Mouse (Mus musculus): ENCODE data around the gene Grrp1. TPM values are rescaled to one million over a fixed set of nuclear protein-coding genes. Genes with fewer than 3 reads are reported as not detected.
"Not testable (repeated sequence)": the region's sequence is repeated elsewhere in the genome, so short reads cannot be mapped to it uniquely, and the experiment has no call there.

Gene Grrp1
- polyA plus RNA-seq, 1 experiment from 2014 or later, result 12.1 TPM

DNA sequence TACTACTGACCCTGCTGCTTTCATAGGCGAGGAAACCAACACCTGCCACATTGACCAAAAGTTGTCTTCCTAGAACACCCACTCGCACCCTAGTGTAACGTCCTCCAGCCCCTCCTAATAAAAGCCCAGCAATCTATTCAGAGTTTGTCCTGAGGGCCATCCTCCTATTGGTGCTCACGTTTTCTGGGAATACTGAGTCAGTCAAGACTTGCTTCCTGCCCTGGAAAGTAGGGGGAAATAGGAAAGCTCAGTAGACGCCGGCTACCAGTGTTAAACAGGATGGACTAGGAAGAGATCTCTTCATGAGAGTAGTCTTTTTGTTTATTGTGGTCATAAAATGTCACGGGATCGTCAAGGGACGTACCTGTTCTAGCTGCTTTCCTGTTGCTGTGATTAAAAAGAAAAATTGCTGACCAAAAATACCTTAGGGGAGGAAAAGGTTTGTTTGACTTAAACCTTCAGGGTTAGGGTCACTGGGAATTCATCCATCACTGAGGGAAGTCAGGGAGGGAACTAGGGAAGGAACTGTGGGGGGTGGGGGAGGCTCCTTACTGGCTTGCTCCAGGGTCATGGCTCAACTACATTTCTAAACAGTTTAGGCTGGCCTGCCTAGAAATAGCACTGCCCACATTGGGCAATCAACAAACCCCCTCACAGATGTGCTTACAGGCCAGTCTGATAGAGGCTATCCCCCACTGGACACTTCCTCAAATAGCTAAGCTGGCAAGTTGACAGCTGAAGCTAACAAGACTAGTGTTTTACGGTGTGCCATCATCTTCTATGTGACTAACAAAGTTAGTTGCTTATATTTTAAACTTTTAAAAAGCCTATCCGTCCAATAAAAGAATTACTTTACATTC is 34.7 kb upstream of the Grrp1 start:
- H3K9ac ChIP-seq, result peak overlapping the region; percentile 95
- no peak for ATAC-seq (replicated peaks; ENCODE audit: low FRiP score)
- peak overlapping the region; percentile 94 for H3K4me2 ChIP-seq
- H3K27me3 ChIP-seq, result peaks cover 15% of the 10 kb centered on the region
- H3K27ac ChIP-seq, result peak overlapping the region; percentile 100
- WGBS, result 13% methylated on average over 11 of the region's 11 CpGs
- H3K4me1 ChIP-seq, result peaks cover 33% of the 10 kb centered on the region
- peak overlapping the region; percentile 81 for H3K4me3 ChIP-seq (replicated peaks)
- H3K36me3 ChIP-seq, result peaks cover 15% of the 10 kb centered on the region
- H3K9me3 ChIP-seq (replicated peaks), result no peaks in the 10 kb centered on the region

- WGBS, result under 1% methylated on average over 43 of the region's 43 CpGs
- Histone ChIP-seq H3K9ac (peak within 1 kb of the TSS; percentile 95), H3K9me3 (replicated peaks) (no peaks in the 10 kb centered on the region), H3K36me3 (peaks cover 25% of the 10 kb centered on the region), H3K27me3 (peaks cover 5% of the 10 kb centered on the region), H3K4me2 (peak within 1 kb of the TSS; percentile 94), H3K4me3 (replicated peaks) (peak within 1 kb of the TSS; percentile 81), H3K27ac (peak within 1 kb of the TSS; percentile 100), H3K4me1 (peaks cover 33% of the 10 kb centered on the region)
- peak; percentile 86 for ATAC-seq (replicated peaks; ENCODE audit: low FRiP score)
Measured at GRCm38 (mm10) chr4:134287575-134288025, 33.7 kb upstream of the Grrp1 start, which contains the start of gene Pdik1l. Gene Pdik1l, minus strand, starts transcription at chr4:134287895.

DNA sequence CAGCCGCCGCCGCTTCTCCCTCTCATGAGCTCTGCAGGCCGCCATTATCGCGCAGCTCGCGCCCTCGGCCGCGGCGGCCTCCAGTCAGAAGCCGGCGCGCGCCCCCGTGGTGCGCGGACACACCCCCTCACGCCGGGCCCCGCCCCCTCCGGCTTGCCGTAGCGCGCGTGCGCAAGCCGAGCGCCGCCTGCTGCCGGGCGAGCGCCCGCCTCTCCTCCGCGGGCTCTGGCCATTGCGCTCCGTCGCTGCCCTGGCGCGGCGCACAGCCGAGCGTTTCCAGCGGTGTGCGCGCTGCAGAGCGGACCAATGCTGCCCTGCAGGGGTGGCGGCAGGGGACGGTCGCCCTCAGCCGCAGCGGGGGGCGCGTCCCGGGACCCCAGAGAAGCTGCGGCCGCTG is 33.3 kb upstream of the Grrp1 start:
- H3K27ac ChIP-seq, result peak overlapping the region; percentile 100
- peak overlapping the region; percentile 94 for H3K4me2 ChIP-seq
- peaks cover under 1% of the 10 kb centered on the region for H3K27me3 ChIP-seq
- peak; percentile 95 for ATAC-seq (replicated peaks; ENCODE audit: low FRiP score)
- H3K9me3 ChIP-seq (replicated peaks), result no peaks in the 10 kb centered on the region
- WGBS, result under 1% methylated on average over 45 of the region's 59 CpGs
- peak overlapping the region; percentile 81 for H3K4me3 ChIP-seq (replicated peaks)
- peaks cover 32% of the 10 kb centered on the region for H3K4me1 ChIP-seq
- peak overlapping the region; percentile 95 for H3K9ac ChIP-seq
- H3K36me3 ChIP-seq, result peaks cover 30% of the 10 kb centered on the region

DNA sequence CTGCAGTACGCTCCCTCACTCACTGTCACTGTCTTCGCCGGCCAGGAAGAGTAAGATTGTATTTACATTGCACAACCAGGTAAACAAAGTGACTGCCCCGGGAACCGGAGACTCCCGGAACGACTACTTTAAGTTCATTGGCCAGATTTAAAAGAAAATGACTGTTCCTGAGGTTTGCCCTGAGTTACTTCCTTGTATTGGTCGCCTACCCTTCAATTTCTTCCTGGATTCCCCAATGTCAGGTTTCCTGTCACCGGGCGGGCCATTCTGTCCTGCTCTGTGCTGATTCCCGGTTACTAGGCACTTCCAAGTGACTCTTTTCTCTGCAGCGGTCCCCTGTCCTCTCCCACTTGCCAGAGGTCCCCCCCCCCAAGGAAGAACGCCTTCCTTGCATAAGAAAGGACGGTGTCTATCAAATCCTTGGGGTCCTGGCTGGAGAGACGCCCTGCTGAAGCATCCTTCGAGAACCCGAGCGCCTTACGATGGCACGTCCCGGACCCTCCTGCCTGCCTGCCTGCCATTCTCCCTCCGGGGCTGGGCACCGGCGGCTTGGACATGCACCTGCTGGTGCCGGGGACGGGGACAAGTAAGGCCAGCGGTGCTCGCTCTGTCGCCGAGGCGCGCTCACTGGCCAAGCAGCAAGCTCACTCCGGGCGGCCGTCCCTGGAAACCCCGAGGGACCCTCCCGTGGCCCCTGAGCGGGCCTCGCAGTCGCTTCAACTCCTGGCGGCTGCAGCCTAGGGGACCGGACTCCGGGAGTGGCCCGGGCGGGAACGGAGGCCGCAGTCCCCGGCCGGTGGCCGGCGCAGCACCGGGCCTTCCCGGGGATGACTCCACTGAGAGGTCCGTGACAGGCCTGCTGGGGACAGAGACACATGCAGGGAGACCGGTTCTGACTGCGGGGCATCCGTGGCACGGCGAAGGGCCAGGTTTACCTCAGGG is 32.6 kb upstream of the Grrp1 start:
- WGBS, result 1% methylated on average over 58 of the region's 59 CpGs
- Histone ChIP-seq H3K9me3 (replicated peaks) (no peaks in the 10 kb centered on the region), H3K4me3 (replicated peaks) (peak overlapping the region; percentile 81), H3K4me2 (peak overlapping the region; percentile 94), H3K27me3 (no peaks in the 10 kb centered on the region), H3K4me1 (peaks cover 27% of the 10 kb centered on the region), H3K27ac (peak overlapping the region; percentile 100), H3K9ac (peak overlapping the region; percentile 94), H3K36me3 (peaks cover 35% of the 10 kb centered on the region)
- ATAC-seq (replicated peaks; ENCODE audit: low FRiP score), result peak; percentile 37

GRCm38 (mm10) chr4:134284942-134285341 is 31.0 kb upstream of the Grrp1 start:
- Histone ChIP-seq H3K4me3 (replicated peaks) (no peak overlapping the region), H3K4me1 (peaks cover 27% of the 10 kb centered on the region), H3K27me3 (no peaks in the 10 kb centered on the region), H3K27ac (no peak overlapping the region), H3K9me3 (replicated peaks) (no peaks in the 10 kb centered on the region), H3K4me2 (no peak overlapping the region), H3K9ac (no peak overlapping the region), H3K36me3 (peaks cover 50% of the 10 kb centered on the region)
- no peak for ATAC-seq (replicated peaks; ENCODE audit: low FRiP score)
- 90% methylated on average over 2 of the region's 2 CpGs for WGBS

DNA sequence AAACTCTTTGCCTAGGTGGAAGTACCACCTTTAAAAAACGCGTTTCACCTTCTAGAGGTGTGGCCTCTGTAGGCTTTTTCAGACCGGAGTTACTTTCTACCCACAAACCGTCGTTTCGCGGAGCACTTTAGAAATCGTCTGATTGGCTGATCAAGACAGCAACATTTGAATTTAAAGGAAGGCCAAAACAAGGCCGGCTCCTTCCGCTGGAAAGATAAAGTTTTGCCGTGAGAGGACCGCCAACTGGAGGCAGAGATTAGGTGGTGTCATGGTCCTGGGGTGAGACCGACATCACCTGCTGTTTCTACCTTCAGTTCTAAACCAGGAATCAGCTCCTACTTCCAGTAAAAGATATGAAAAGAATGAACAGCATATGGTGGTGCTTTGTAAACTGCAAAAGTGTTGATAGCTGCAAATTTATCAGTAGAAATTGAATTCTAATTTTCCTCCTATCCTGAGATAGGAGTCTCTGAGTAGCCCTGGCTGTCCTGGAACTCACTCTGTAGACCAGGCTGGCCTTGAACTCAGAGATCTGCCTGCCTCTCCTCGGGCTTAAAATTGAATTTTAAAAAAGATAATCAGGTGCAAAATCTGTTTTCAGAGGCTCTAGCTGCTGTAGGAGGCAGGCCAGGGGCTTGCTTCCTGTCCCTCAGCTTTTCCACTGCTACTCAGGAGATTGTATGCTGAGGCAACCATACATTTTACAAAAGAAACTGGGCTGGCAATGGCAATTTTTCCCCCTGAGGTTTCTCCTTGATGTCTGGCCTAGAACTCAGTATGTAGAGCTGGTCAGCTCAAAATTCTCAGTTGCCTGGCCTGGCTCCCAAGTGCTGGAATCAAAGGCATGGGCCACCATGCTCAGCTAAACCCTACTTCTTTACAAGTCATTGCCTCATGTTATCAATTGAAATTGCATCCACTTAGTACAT is 19.8 kb upstream of the Grrp1 start:
- no peak overlapping the region; the same call in 1 of the 2 replicates for H3K9ac ChIP-seq
- WGBS, result 7% methylated on average over 14 of the region's 14 CpGs

DNA sequence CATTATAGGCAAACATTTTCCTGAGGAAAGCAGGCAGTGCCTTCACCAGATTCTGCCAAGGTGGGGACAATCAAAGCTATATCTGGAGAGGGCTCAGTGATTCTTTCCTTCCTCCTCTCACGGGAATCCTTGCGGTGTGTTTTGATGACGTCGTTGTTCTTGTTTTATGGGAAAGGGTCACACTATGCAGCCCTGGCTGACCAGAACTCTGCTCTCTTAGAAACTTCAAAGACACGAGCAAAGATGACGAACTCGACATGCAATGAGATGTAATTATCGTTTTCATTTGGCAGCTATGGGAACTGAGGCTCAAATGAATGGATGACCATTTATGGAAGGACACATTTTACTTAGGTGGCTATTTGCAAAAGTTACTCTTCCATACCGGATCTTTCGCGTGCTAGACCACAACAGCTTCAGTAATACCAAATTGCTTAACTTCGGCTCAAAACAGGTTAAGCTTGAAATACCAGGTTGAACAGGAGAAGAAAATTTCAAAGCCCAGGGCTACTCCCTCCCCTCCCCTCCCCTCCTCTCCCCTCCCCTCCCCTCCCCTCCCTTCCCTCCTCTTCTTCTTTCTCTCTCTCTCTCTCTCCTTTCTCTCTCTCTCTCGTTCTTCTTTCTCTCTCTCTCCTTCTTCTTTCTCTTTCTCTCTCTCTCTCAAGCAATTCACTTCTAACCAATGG is 19.0 kb upstream of the Grrp1 start:
- ATAC-seq (replicated peaks; ENCODE audit: low FRiP score), result no peak
- peaks cover 24% of the 10 kb centered on the region for H3K36me3 ChIP-seq
- H3K27me3 ChIP-seq, result no peaks in the 10 kb centered on the region
- H3K9me3 ChIP-seq (replicated peaks), result no peaks in the 10 kb centered on the region
- peak overlapping the region; percentile 46 for H3K27ac ChIP-seq
- peak overlapping the region; percentile 25 for H3K4me3 ChIP-seq (replicated peaks)
- H3K9ac ChIP-seq, result no peak overlapping the region; the same call in 1 of the 2 replicates
- H3K4me2 ChIP-seq, result peak overlapping the region; percentile 53
- H3K4me1 ChIP-seq, result peaks cover 10% of the 10 kb centered on the region
- 13% methylated on average over 13 of the region's 13 CpGs for WGBS

More for the DNA sequence above, 19.8 kb upstream of the Grrp1 start:
- no peak for ATAC-seq (replicated peaks; ENCODE audit: low FRiP score)
- H3K4me3 ChIP-seq (replicated peaks), result peak overlapping the region; percentile 25
- no peaks in the 10 kb centered on the region for H3K9me3 ChIP-seq (replicated peaks)
- H3K4me2 ChIP-seq, result peak overlapping the region; percentile 53
- 0 out of 2 replicates have a peak overlapping the region, but pooled peaks have one; percentile 3 for H3K27ac ChIP-seq
- H3K27me3 ChIP-seq, result no peaks in the 10 kb centered on the region
- peaks cover 31% of the 10 kb centered on the region for H3K36me3 ChIP-seq
- peaks cover 10% of the 10 kb centered on the region for H3K4me1 ChIP-seq

GRCm38 (mm10) chr4:134271979-134272378 is 18.1 kb upstream of the Grrp1 start:
- WGBS, result 85% methylated on average over 7 of the region's 7 CpGs
- no peaks in the 10 kb centered on the region for H3K9me3 ChIP-seq (replicated peaks)
- ATAC-seq (replicated peaks; ENCODE audit: low FRiP score), result no peak
- no peak overlapping the region for H3K27ac ChIP-seq
- no peak overlapping the region for H3K9ac ChIP-seq
- no peaks in the 10 kb centered on the region for H3K27me3 ChIP-seq
- peaks cover 10% of the 10 kb centered on the region for H3K4me1 ChIP-seq
- H3K4me2 ChIP-seq, result no peak overlapping the region
- H3K4me3 ChIP-seq (replicated peaks), result no peak overlapping the region
- H3K36me3 ChIP-seq, result peaks cover 15% of the 10 kb centered on the region

GRCm38 (mm10) chr4:134269622-134270021 is 15.7 kb upstream of the Grrp1 start:
- not testable (repeated sequence) for H3K4me2 ChIP-seq; H3K9me3 ChIP-seq (replicated peaks); H3K4me3 ChIP-seq (replicated peaks); H3K9ac ChIP-seq; ATAC-seq (replicated peaks; ENCODE audit: low FRiP score); H3K27me3 ChIP-seq; H3K36me3 ChIP-seq; H3K27ac ChIP-seq
- H3K4me1 ChIP-seq, result peaks cover 23% of the 10 kb centered on the region

DNA sequence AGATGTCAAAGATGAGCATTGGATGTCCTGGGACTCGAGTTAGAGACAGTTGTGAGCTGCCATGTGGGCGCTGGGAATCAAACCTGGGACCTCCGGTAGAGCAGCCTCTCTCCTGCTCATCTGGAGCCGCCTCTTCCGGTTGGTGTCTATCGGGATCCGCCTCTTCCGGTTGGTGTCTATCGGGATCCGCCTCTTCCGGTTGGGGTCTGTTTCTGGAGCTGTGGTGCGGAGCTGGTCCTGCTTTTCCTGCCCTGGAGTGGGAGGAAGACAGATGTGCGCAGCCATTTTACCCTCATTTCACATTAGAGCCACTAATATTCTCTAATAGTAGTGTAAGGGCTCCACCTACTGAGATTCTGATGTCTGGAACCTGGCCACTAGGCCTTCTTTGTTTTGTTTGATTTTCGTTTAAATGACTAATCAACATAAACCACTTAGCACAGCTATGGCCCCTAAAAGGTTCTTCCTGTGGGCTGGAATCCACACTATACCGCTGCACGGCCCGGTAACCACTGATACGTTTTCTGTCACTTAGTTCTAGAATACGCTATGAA is 14.3 kb upstream of the Grrp1 start:
- ATAC-seq (replicated peaks; ENCODE audit: low FRiP score), result no peak
- H3K36me3 ChIP-seq, result no peaks in the 10 kb centered on the region
- no peak overlapping the region for H3K9ac ChIP-seq
- H3K4me3 ChIP-seq (replicated peaks), result no peak overlapping the region
- 0 out of 2 replicates have a peak, but pooled peaks cover 4% of the 10 kb centered on the region for H3K9me3 ChIP-seq (replicated peaks)
- peaks cover 23% of the 10 kb centered on the region for H3K4me1 ChIP-seq
- H3K27me3 ChIP-seq, result no peaks in the 10 kb centered on the region
- 79% methylated on average over 19 of the region's 19 CpGs for WGBS
- H3K4me2 ChIP-seq, result no peak overlapping the region
- H3K27ac ChIP-seq, result no peak overlapping the region
